Mouse (Mus musculus): ENCODE measurements around the gene Nup43.

The Nup43 gene

DNA sequence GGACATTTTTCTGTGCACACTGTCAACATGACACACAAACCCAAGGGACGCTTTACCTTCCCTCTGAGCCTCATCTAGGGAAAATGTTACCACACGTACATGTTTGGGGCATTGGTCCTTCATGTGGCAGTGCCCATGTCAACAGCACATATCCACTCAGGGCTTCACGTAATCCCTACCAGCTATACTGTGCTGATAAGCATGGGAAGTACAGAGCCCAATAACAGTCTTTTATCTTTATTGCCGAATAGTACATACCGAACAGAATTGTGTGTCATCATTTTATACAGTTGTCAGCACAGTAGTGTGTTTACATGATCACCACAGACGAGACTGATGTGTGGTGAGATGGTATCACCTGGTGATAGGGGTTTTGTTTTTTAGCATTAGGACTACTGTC is 19.6 kb downstream of the Nup43 start:
- DNase-seq: no peak

DNA sequence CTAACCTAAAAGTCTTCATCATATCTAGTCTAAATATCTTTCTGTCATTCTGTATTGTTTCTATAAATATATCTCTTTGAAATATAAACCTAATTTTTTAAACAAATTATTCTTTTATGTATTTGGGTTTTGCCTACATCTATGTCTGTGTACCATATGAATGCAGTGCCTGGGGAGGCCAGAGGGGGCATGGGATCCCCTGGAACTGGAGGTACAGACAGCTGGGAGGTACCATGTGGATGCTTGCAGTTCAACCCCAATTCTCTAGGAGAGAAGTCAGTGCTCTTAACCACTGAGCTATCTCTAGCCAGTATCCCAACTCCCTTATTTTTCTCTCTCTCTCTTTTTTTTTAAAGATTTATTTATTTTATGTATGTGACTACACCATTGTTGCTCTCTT is 28.0 kb downstream of the Nup43 start:
- no peak for DNase-seq

DNA sequence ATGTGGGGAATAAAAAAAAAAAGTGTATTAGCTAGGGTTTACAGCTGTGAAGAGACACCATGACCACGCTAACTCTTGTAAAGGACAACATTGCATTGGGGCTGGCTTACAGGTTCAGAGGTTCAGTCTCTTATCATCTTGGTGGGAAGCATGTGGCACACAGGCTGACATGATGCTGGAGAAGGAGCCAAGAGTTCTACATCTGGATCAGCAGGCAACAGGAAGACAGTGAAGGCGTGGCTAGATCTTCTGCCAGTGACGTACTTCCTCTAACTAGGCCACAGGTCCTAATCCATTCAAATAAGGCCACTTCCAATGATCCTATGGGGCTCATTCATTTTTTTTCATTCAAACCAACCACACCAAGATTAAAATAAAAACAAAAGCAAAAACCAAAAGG is 32.8 kb downstream of the Nup43 start:
- no peak for DNase-seq

DNA sequence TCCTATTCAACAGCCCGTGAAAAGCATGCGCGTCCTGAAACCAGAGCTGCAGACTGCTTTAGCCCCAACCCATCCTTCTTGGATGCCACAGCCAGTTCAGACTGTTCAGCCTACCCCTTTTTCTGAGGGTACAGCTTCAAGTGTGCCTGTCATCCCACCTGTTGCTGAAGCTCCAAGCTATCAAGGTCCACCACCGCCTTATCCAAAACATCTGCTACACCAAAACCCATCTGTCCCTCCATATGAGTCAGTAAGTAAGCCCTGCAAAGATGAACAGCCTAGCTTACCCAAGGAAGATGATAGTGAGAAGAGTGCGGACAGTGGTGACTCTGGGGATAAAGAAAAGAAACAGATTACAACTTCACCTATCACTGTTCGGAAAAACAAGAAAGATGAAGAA is 35.3 kb downstream of the Nup43 start:
- no peak for DNase-seq

GRCm38 (mm10) chr10:7710121-7710520 is 42.8 kb downstream of the Nup43 start:
- DNase-seq: no peak

DNA sequence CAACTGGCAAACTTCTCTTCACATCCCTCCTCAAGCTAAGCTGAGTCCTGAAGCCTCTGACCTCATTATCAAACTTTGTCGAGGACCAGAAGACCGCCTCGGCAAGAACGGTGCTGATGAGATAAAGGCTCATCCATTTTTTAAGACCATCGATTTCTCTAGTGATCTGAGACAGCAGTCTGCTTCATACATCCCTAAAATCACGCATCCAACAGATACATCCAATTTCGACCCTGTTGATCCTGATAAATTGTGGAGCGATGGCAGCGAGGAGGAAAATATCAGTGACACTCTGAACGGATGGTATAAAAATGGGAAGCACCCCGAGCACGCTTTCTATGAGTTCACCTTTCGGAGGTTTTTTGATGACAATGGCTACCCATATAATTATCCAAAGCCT is 45.2 kb downstream of the Nup43 start:
- no peak for DNase-seq

DNA sequence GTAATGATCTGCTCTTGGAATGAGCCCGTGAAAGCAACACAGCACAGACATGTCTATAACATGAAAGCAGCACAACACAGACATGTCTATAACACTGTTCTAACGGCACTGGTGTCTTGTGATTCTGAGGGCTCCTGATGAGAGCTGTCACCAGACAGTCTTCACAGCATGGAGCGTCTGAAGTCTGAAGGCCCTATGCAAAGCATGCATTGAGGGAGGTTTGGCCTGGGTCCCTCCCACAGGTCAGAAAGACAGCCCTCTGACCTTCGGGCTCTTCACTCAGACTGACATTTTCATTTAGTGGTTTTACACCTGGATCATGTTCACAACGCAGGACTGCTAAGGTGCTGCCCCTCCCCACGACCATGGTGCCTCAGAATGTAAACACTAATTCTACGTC is 47.8 kb downstream of the Nup43 start:
- DNase-seq: no peak

GRCm38 (mm10) chr10:7725751-7726500 is 58.6 kb downstream of the Nup43 start, which contains the start of gene Katna1:
Gene Katna1 (plus strand): TSS chr10:7726000.
- DNase-seq: peak; percentile 97

DNA sequence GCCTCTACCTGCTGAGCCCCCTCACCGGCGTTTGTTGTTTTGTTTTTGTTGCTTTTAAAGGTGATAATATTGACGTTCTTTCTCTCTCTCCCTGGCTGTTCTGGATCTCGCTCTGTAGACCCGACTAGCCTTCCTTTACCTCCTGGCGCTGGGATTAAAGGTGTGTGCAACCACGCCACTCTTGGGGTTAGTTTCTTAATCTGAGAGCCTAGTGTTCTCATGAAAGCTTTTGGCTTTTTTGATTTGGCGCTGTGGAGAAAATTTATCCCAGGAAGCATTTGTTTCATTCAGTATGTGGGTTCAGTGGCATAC is 59.2 kb downstream of the Nup43 start:
- no peak for DNase-seq

DNA sequence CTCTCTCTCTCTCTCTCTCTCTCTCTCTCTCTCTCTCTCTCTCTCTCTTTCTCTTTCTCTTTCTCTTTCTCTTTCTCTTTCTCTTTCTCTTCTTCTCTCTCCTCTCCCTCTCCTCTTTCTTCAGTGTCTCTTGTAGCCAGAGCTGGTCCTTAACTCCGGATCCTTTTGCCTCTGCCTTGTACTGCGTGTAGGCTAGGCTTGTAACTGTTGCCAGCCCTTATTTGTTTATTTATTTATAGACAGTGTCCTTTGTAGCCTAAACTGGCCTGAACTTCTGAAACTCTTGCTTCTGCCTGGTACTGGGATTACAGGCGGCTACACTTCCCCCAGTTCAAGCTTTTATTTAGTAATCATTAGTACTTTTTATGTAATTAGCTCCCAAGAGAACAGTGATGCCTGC is 59.7 kb downstream of the Nup43 start:
- DNase-seq: no peak
